Mouse (Mus musculus): ENCODE measurements at regions not wholly inside any gene's neighbourhood (a gene's known extent, or its start where the extent isn't known, plus 50 kb on each side); places are given as distances from the start of the nearest gene placed in this dataset.
A peak's percentile ranks its signal among the peaks of the same experiment; 100 is the strongest.
"Not testable (repeated sequence)": the region's sequence is repeated elsewhere in the genome, so short reads cannot be mapped to it uniquely, and the experiment has no call there.

DNA sequence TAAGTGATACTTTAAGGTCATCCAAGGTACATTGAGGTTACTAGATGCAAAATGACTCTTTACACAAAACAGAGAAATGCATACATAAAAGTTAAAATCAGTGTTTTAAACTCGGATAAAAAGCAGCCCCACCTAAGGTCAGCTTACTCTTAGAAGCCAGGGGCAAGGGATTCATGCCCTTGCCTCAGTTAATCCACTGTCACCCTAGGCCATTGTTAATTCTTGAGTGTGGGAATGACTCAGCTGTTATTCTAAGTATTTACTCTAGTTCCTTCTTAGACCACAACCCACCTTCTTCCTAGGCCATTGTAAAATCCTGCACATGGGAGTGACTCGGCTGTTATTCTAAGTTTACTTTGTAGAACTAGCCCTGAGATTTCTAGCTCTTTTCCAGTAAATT lies 64.1 kb upstream of the Ces1h start:
- not testable (repeated sequence) for DNase-seq

DNA sequence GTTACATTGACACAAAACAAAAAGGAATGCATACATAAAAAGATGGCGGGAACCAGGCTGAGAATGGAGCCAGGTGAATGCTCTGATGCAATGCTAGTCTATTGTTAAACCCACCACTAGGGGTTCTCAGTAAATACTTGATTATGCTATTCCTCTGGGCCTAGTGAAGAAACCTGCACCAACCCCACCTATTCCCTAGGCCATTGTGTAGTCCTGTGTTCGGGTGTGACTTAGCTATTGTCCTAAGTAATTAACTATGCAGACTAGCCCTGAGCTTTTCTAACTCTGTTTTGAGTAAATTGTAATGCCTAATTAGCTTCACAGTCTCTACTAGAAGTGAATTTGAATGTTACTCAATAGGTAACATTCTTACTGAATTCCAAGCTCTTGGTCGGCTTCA lies 62.4 kb upstream of the Ces1h start:
- DNase-seq: no peak

DNA sequence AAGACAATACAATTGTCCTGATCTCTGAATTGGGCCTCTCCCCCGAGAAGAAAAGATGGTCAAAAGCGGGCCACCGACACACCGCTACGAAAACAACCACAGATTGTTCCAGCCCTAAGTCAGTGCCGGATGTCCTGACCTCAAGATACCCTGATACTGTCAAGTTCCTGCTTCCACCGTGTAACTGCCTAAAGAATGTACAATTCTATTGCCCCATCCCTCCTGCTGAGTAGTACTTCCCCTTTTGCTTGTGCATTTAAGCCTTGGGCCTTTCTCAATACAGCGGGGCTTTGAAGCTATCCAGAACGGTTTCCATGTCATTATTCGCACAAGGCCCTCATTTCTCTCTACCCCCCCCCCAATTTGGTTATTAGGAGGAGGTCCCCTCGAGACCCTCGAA lies 57.1 kb upstream of the Ces1h start:
- not testable (repeated sequence) for DNase-seq

DNA sequence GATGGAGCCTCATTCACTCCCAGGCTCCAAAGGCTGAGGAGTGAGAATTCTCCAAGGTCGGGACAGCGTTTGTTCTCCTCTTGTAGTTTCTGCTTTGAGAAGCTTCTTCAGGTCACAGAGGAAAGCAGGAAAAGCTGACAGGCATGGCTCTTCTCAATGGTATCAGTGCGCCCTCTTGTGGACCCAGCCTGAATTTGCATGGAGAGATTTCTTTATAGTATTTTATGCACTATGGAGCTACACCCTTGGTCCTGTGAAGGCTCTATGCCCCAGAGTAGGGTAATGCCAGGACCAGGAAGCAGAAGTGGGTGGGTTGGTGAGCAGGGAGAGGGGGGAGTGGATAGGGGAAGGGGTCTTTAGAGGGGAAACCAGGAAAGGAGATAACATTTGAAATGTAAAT lies 51.1 kb upstream of the Ces1h start:
- peak; percentile 67 for DNase-seq

All from adrenal gland, postnatal 14 days (tissue).